Mouse (Mus musculus): ENCODE measurements around the gene Apbb2.

- TF ChIP-seq CTCF (IDR thresholded peaks at IDR 0.05; ENCODE audit: low read depth) (no peak), EP300 (IDR thresholded peaks at IDR 0.05; ENCODE audit: low read depth) (no peak)
Measured at GRCm38 (mm10) chr5:66475824-66476223, 142.8 kb downstream of the Apbb2 start.

Data from heart, postnatal 0 days (tissue).